Mouse (Mus musculus) cerebellum, postnatal 36 days (tissue): ENCODE data around the gene Rpl18.
A peak's percentile ranks its signal among the peaks of the same experiment; 100 is the strongest.

Source experiments
- DNase-seq, 2 experiments: peaks; one replicate each; pipeline ENCODE4 v3.0.0; 2021 to 2022; ENCODE audit warnings: mixed read lengths in 2 of 2

The Rpl18 gene

DNA sequence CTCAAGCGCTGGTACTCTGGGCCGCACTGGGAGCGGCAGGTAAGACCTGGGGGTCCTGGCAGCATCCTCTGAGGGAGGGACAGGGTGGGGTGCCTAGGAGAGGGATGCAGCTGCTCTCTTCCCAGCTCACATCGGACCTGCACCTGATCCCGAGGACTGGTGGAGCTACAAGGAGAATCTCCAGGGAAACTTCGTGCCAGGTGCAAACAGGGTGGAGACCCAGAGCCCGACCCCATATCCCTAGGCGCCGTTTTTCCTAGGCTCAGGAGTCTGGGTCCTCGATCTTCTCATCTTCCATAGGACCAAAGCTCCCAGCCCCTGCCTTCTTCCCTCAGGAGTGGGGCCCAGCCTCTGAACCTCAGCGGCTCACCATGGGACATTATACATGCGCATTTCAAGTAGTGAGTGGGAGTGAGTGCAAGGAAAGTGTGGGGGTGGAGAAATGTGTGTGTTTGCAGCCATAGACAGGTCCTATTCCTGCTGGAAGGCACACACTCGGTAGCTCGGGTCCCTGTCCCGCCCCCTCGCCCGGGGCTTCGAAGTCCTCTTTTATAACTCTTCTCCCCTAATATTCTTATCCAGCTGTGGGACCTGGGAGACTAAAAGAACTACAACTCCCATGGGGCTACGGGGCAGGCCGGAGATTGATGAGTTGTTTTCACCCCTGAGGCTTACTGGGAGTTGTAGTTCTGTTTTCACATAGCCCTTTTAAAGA, 14.8 kb upstream of the Rpl18 start:
- peak; percentile 76 to 81 for DNase-seq

DNA sequence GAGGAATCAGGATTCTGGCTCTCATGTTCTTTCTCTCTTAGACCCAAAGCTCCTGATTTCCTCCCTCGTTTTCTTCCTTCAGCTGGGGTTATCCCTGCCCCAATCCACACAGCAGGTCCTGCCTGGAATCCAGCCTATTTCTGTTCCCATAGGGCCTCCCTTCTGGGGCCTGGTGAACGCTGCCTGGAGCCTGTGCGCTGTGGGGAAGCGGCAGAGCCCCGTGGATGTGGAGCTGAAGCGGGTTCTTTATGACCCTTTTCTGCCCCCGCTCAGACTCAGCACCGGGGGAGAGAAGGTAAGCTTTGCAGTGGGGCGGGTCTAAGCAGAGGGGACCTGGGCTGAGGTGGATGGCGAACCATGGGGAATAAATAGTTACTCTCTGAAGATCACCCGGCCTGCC, 14.2 kb upstream of the Rpl18 start:
- DNase-seq, result no peak

DNA sequence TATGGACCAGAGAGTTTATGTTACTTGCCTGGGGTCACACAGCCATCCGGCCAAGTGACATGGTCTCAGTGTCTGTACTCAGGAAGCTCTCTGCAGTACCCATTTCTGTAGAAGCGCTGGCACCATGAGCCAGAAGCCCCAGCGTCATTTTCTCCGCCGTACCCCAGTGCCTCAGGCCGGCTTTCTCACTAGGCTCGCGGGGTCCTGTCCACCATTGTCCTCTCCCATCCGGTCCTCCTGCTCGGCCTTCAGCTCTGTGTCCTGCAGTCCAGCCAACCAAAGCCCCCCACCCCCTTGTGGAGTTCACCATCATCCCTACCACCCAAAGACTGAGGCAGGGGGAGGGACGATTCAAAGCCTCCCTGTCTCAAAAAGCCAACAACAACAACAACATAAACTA, 13.7 kb upstream of the Rpl18 start:
- DNase-seq, result peak in 1 of 2 experiments; percentile 22

DNA sequence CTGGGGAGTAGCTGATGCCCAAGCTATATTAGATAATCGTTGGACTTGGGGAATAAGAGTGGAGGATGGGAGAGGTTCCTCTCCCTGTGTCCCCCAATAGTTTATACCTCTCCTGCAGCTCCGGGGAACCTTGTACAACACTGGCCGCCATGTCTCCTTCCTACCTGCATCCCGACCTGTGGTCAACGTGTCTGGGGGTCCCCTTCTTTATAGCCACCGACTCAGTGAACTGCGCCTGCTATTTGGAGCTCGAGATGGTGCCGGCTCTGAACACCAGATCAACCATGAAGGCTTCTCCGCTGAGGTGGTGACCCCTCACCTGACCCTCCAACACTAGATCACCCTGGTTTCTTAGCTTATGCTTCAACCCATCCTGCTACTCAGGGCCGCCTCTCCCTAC, 12.9 kb upstream of the Rpl18 start:
- DNase-seq, result no peak

DNA sequence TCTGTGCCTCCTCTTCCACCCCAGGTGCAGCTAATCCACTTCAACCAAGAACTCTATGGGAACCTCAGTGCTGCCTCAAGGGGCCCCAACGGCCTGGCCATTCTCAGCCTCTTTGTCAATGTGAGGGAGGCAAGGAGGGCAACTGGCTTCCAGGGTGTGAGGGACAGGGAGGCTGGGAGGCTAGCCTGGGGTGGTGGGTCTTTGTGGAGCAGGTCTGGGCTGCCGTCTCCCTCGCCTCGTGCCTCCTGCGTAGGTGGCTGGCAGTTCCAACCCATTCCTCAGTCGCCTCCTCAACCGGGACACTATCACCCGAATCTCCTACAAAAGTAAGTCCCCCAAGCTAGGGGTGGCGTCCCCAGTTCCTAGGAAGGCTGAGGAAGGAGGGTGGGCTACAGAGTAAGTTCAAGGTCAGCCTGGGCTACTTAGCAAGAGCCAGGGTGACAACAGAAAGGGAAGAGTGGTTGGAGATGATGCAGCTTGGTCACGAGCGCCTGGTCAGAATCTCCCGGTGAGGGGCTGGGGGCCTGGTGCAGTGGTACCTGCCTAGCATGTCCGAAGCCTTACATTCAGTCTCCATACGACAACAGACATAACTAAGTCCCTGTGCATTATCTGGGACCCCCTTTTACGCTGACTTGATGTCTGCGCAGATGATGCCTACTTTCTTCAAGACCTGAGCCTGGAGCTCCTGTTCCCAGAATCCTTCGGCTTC, 12.3 kb upstream of the Rpl18 start:
- DNase-seq, result no peak

DNA sequence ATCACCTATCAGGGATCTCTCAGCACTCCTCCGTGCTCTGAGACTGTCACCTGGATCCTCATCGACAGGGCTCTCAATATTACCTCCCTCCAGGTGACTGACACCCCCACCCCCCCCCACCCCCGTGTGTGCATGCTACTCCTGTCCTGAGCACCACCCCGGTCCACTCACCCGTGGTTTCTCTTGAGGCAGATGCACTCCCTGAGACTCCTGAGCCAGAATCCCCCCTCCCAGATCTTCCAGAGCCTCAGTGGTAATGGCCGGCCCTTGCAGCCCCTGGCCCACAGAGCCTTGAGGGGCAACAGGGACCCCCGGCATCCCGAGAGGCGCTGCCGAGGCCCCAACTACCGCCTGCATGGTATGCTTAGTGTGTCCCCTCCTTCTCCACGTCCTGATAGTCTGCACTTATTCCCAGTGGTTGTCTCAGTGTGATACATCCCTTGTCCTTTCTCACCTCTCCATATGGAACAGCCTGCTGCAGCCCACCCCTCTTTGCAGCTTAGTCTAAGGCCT, 11.7 kb upstream of the Rpl18 start:
- peak in 1 of 2 experiments; percentile 43 for DNase-seq

DNA sequence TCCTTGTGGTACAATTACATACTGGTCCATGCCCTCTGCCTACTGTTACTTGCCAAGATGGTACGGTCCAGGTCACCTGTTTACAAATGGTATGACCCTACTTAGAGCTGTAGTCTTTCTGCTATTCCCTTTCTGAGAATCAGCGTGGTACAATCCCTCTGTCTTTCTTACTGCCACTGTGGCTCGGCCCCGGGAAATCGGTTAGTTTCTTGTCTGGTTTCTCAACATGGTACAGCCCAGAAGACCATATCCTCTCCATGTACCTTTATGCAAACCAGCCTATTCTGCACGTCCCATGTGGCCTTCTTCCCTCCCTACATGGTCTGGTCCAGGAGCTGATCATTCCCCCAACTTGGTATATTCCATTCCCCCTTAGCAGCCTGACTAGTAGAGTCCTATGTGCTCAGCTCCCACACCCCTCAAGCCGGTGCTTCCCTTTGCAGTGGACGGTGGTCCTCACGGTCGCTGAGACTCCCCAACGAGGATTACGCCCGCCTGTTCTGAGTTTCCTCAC, 11.2 kb upstream of the Rpl18 start:
- DNase-seq, result peak; percentile 78 to 88

DNA sequence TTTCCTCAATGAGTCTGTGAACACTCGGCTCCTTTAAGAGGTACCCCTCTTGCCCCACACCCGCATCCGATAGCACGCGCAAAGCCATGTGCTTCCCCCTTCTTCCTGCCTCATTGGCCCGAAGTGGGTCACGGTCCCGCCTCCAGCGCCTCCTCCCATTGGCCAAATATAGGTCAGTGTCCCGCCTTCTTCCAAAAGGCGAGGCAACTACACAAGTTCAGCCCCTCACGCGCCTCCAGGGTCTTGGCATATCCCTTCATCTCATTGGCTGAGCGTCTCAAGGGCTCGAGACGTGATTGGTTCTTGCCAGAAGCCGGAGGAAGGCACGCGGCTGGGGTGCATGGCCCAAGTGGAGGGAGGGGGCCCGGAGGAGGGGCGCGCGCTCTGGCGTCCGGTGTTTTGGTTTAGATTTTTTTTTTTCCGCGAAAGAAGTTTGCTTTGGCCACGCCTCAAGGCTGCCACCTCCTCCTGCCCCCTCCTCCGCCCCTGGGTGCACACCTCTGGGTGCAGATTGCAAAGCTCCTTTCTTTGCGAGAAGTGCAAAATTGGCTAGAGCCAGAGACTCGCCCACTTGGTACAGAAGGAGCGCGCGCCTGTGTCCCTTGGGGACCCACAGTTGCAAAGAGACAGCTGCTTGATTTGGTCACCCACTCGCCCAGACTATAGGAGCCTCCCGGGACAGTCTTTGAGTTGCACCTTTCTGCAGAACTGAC, 10.4 kb upstream of the Rpl18 start, which contains the start of gene Dbp:
Dbp (plus strand) TSS at position 359 of the 713 bp plus-strand sequence.
- peak; percentile 98 to 99 for DNase-seq

DNA sequence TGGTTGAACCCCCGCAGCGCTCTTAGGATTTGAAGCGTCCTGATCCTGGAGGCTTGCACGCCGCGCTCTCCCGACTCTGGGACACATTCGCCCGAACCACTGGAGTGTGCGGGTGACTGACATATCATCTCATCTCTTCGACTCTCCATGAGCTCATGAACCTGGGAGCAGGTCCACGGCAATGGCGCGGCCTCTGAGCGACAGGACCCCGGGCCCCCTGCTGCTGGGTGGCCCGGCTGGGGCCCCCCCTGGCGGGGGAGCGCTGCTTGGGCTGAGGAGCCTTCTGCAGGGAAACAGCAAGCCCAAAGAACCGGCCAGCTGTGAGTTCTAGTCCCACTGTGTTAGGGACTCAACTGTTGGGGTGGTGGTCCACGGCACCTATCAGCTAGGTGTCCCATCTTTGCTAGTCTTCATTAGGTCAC, 9.8 kb upstream of the Rpl18 start:
- DNase-seq, result no peak

DNA sequence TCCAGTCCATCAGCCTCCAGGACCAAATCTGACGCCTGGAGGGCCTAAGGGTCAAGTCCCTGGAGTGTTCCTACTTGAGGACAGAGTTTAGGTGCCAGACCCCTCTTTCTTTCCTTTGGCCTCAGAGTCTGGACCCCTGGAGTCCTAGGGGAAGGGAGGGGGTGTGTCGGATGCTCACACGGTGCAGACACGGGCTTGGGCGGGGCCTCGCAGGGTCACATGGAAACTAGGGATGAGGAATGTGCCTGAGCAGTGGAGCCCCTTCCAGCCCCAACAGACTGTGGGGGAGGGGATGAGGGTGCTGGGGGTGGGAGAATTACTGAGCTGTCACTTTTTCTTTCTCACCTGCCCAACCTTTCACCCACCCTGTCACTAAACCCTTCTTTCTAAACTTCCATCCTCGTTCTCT, 9.4 kb upstream of the Rpl18 start:
- DNase-seq, result peak; percentile 78 to 86

DNA sequence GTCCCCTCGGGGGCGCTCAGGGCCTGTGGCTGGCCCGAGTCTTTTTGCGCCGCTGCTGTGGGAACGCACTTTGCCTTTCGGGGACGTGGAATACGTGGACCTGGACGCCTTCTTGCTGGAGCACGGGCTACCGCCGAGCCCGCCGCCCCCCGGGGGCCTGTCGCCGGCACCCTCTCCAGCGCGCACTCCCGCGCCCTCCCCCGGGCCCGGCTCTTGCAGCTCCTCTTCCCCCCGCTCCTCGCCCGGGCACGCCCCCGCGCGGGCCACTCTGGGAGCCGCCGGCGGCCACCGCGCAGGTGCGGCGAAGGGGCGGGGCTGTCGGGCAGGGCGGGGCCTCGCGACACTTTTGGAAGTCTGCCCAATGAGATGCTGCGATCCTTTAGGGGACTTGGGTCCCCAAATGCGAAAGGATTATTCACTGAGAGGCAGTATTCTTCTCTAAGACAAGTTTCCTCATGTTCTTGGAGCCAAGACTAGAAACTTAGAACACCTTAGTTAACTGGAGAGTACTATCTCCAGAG, 8.5 kb upstream of the Rpl18 start:
- DNase-seq, result peak; percentile 81 to 91

DNA sequence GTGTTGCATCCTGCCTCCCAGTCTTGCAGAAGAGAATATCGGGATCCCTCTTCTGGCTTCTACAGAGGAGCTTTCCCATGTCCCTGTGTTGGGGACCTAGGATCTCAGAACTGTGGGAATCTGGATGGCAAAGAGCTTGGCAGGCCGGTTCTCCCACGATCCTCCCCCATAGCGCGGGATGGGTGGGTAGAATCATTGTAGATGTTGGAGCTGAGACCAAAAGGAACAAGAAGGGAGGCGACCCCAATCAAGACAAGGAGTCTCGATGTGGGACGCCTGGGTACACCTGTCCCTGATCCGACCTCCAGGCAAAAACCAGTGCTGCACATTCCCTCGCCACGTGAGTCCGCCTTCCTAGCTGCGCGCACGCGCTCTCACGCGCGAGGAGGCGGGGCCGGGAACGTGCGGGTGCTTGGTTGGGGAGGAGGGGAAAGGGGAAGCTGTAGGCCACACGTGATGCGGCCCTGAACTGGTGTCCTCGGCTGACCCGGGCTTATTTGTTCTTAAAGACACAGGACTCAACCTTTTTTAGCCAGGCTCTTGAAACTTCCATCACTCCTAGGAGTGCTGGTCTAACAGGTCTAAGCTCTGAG, 7.8 kb upstream of the Rpl18 start:
- DNase-seq, result peak; percentile 97

DNA sequence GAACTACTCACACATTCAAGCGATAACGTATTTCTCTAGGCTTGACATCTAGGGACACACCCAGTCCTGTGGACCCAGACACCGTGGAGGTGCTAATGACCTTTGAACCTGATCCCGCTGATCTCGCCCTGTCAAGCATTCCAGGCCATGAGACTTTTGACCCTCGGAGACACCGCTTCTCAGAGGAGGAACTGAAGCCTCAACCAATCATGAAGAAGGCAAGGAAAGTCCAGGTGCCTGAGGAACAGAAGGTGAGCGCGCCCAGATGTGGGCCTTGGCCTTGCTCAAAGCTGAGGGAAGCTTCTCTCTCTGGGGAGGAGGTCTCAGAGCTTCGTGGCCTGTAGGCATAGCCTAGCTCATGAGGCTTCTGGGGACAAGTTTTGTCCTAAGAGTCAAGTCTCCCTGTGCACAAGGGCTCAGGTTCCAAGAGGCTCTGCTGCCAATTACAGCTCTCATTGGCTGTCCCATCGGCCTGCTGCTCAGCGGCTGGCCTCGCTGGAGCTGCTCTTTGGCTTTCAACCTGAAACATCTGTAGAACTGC, 7.0 kb upstream of the Rpl18 start:
- peak in 1 of 2 experiments; percentile 37 for DNase-seq

DNA sequence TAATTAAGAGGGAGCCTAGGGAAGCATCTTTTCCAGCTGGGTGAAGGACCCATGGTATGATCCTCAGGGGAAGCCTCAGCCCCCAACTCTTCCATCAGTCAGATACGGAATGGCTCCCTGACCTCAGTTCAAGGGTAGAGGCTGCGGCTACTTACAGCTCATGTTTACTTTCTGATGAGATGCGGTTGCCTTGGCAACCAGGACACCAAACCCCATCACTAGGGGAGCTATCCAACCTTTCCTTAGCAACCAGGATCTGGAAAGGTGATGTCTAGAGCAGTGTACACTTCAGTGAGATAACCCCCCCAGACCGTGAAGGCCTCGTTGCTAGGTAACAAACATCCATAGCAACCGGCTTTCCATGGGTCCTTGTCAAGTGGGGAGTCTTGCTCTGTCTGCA, 6.2 kb upstream of the Rpl18 start:
- no peak for DNase-seq

DNA sequence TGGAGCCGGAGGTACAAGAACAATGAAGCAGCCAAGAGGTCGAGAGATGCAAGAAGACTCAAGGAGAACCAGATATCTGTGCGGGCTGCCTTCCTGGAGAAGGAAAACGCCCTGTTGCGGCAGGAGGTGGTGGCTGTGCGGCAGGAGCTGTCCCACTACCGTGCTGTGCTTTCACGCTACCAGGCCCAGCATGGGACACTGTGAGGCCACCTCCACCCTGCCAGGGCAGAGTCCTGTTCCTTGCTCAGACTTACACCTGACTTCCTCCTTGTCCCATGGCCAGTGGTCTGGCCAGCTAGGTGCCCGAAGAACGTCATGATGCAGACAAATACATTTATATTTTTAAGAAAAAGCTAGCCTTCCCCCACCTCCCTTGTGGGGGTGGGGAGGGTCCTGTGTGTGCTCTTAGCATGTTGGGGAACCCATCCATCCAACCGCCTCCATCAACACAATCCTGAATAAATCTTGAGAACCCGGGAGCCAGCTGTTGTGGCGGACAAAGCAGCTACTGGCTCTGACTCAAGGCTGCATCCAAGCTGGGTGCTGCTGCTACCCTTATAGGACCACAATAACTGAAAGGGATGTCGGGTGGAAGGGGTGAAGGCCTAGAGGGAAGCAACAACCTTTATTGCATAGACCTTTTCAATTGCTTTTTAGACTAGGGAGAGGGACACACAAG, 5.4 kb upstream of the Rpl18 start:
- no peak for DNase-seq

DNA sequence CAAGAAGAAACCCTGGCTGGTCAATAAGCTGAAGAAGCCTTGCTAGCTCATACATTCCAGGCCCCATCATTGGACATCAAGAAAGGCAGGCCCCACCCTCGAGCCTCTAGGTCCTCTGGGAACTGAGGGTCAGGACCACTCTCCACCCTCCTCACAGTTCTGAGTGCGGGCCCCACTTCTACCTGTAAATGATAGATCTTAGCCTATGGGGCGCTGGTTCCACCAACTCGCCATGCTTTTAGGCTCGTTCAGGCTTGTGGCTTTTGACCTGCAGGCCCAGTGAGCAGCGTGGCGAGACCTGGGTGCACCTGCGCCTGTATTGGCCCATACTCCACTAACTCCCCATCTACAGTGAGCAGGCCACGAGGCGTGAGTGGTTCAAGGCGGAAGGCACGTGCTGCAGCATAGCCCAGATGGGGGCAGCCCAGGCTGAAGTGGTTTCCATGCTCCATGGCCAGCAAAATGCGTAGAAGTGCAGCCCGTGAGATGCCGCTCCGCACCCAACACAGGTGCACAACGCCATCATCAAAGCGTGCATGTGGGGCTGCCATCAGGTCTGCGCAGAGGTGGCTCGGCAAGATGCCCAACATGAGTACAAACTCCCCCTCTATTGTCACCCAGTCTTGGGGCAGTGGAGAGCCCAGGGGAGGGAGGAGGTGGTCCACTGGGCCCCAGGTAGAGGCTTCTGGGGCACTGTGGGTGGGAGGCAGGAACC, 4.6 kb upstream of the Rpl18 start:
- no peak for DNase-seq

DNA sequence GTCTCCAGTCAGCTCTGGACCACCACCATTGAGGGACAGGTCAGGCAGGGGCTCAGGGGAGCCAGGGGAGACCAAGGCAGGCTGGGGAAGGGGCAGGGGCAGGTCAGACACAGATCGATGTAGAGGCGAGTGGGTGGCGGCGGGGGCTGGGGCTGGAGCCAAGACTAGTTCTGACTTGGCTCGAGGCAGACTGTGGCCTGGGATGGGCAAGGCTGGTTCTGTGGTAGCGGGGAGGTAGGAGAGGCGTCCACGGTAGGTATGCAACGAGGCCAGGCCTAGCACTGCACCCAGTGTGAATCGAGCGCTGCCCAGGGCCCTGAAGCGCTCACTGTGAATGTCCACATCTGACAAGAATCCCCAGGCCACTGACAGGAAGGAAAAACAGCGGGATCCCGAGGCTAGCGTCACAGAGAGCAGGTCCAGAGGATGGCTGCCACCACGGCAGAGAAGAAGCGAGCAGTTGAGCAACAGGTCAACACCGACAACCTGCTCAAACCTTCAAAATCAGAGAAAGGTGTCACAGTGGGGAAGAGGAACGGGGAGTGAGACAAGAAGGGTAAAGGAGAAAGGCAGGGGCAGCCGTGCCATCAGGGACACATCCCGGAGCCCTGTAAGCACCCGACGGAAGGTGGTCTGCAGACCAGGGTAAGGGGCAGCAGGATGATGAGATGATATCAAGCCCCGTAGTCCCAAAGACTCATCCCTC, 3.8 kb upstream of the Rpl18 start:
- DNase-seq, result peak; percentile 20 to 22

DNA sequence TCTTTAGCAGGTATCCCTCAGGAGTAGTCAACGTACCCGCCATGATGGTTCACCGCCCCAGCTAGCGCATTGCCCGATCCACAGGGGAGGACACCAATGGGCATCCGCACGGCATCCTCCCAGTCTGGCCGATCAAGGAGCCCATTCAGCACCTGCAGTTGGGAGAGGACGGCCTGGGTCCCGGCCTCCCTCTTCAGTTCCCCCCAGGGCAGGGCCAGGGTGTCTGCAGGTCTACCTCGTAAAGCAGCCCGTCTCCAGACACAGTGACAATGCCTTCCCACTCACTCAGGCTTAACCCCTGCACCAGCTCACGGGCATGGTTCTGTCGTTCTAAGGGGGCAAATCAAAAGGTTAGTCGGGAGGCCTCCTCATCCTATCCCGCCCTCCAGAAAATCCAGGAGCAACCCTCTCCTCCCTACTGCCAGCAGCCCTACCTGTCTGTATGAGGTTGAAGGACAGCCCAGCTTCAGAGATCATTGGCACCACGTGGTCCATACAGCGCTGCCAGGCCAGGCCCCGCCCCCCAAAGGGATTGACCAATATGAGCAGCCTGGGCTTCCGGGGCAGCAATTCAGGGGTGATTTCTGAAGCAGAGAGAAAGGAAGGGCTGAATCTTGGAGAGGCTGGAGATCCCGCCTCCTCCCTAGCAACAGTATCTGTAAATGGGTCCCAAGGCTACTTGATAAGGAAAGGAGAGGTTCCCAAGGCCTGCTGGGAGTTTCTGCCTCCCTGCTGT, 3.1 kb upstream of the Rpl18 start:
- DNase-seq, result peak; percentile 22 to 44

DNA sequence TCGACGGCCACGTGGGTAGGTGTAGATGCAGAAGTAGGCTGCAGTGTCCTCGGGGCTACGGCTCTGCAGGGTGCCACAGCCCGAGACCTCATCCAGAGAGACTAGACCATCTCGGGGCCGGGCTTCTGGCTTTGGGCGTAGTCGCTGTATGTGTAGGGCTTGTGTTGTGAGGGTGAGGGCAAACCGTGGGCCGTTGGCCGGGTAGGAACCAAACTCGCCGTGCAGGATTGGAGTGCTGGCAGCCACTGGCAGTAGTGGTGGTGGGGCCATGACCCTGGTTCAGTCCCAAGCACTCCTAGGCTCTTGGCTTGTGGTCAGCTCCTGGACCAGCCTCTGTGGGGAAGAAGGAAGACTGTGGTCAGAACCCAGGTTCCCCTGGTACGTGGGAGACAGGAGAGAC, 1.9 kb upstream of the Rpl18 start:
- peak in 1 of 2 experiments; percentile 24 for DNase-seq
